Mouse (Mus musculus) kidney, adult 2 months (tissue): Measurements from ENCODE around the gene Tnfaip2.

Experiments
- CTCF ChIP-seq: fragments of 200-500 bp; conservative IDR thresholded peaks from 2 replicates; pipeline ENCODE4 v1.5.1; 2011; ENCODE audit warnings: low read depth, mild to moderate bottlenecking, control low read depth, low read length, moderate library complexity, mixed read lengths; ENCODE audit not compliant: insufficient read depth, insufficient read length
- POLR2A ChIP-seq: fragments of 200-500 bp; IDR thresholded peaks from one replicate; pipeline ENCODE4 v1.6.1; 2011; ENCODE audit warnings: low read depth, low read length, control low read depth

DNA sequence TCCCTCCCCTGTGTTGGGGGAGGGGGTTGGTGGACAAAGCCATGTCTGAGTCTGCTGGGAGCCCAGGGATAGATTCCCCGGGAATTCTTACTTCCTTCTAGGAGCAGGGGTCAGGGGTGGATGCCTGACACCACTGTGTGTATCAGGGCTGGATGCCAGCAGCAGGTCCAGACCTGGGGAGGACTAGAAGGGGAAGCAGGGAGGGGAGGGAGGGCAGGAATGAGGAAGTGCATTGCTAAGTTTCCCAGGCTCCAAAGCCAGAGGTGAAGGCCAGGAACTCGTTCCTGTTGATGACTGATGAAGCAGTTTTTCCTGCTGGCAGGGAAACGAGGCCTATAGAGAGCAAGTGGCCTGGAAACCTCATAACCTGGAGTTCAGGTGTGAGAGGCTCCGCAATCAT, 10.2 kb upstream of the Tnfaip2 start:
- TF ChIP-seq POLR2A (no peak), CTCF (no peak)
